Comparison of ENCODE assay signal across 22 mouse cellular contexts in the genomic region with DNA sequence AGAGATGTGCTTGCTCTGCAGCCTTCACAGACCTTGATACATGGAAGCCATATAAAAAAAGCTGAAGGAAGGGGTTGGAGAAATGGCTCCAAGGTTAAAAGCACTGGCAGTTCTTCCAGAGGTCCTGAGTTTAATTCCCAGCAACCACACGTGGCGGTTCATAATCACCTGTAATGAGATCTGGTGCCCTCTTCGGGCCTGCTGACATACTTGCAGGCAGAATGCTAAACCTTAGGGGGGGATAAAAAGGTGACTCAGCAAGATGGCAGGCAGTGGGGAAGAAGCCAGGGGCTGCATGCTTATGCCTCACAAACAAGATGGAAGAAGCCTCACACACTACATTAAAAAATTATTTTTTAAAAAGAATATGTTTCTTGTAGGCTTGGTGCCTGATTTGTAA. TPM values are rescaled to one million over a fixed set of nuclear protein-coding genes. Genes with fewer than 3 reads are reported as not detected.
DNase-seq lines count a peak whose midpoint lies in the region; ATAC-seq and TF ChIP-seq lines count a peak whose summit lies in the region.
"Had no signal": no experiment of that assay in that cellular context is flagged by ENCODE, and none has a peak within 500 bp of the region (broad histone marks: within the 10 kb centered on the region; RNA-seq: fewer than 3 reads in every experiment).

No protein-coding gene starts in this region.

- H3K9me3 ChIP-seq in ES-Bruce4 (replicated peaks; ENCODE audit: control insufficient read depth, insufficient read depth, low read length, poor library complexity, severe bottlenecking), result no peaks in the 10 kb centered on the region
- H3K9me3 ChIP-seq: embryonic facial prominence, embryonic 13.5 days; forebrain, embryonic 15.5 days; heart, embryonic 12.5 days; hindbrain, embryonic 13.5 days; limb, embryonic 10.5 days; liver, embryonic 12.5 days; lung, embryonic 15.5 days; midbrain, embryonic 12.5 days; neural tube, embryonic 13.5 days had no signal

- peaks cover 10% of the 10 kb centered on the region for H3K4me1 ChIP-seq in ES-Bruce4 (ENCODE audit: control insufficient read depth, insufficient read depth, low read length)
- H3K4me1 ChIP-seq: forebrain, embryonic 15.5 days; limb, embryonic 10.5 days; lung, embryonic 15.5 days had no signal

- H3K27ac ChIP-seq in gastrocnemius, adult 2 months, result no peak overlapping the region; the same call in 1 of the 2 replicates
- no peak overlapping the region for H3K27ac ChIP-seq in left cerebral cortex, adult 2 months
- peak overlapping the region; percentile 90 for H3K27ac ChIP-seq in ES-Bruce4 (ENCODE audit: insufficient read depth, low read length)
- H3K27ac ChIP-seq: embryonic facial prominence, embryonic 13.5 days; forebrain, embryonic 15.5 days; hindbrain, embryonic 13.5 days; limb, embryonic 10.5 days; liver, embryonic 12.5 days; lung, embryonic 15.5 days; midbrain, embryonic 12.5 days; neural tube, embryonic 13.5 days had no signal

- no peaks in the 10 kb centered on the region for H3K27me3 ChIP-seq in ES-Bruce4 (ENCODE audit: control insufficient read depth, insufficient read depth, low read length, poor library complexity, severe bottlenecking)
- H3K27me3 ChIP-seq: embryonic facial prominence, embryonic 13.5 days; forebrain, embryonic 15.5 days; heart, embryonic 12.5 days; hindbrain, embryonic 13.5 days; liver, embryonic 12.5 days; lung, embryonic 15.5 days; midbrain, embryonic 12.5 days; neural tube, embryonic 13.5 days; Patski had no signal

- H3K36me3 ChIP-seq in ES-Bruce4 (ENCODE audit: control insufficient read depth, insufficient read depth, low read length, poor library complexity, severe bottlenecking), result peaks cover 68% of the 10 kb centered on the region

- H3K9ac ChIP-seq in ES-Bruce4 (ENCODE audit: low read depth, poor library complexity, severe bottlenecking), result peak overlapping the region; percentile 31; the same call in 1 of the 2 replicates
- H3K9ac ChIP-seq: embryonic facial prominence, embryonic 13.5 days; forebrain, embryonic 15.5 days; heart, embryonic 12.5 days; hindbrain, embryonic 13.5 days; liver, embryonic 12.5 days; lung, embryonic 15.5 days; midbrain, embryonic 12.5 days; neural tube, embryonic 13.5 days had no signal

- intact Hi-C loops in gastrocnemius, adult 2 months (cut with DNase I), result no loop called here
- intact Hi-C loops in left cerebral cortex, adult 2 months (cut with DNase I), result no loop called here
- intact Hi-C loops in left cerebral cortex, postnatal 14 days (cut with DNase I), result no loop called here

- 0 out of 2 replicates have a peak, but pooled peaks have one; percentile 18 for TF ChIP-seq EP300 in ES-Bruce4 (IDR thresholded peaks at IDR 0.05; ENCODE audit: insufficient read depth, low read depth, low read length)

- TF ChIP-seq CTCF in gastrocnemius, adult 2 months (IDR thresholded peaks at IDR 0.05), result peak; percentile 39; the same call in 1 of the 2 replicates
- peak; percentile 19 for TF ChIP-seq CTCF in left cerebral cortex, adult 2 months (IDR thresholded peaks at IDR 0.05)
- TF ChIP-seq CTCF in ES-Bruce4 (IDR thresholded peaks at IDR 0.05; ENCODE audit: low read depth, low read length), result peak; percentile 53
- TF ChIP-seq CTCF in brain, embryonic 14.5 days (IDR thresholded peaks at IDR 0.05; ENCODE audit: borderline replicate concordance, extremely low read depth, insufficient read depth, insufficient read length), result peak; percentile 12; the same call in 1 of the 2 replicates

- H3K4me3 ChIP-seq in gastrocnemius, adult 2 months, result no peak overlapping the region
- H3K4me3 ChIP-seq in left cerebral cortex, adult 2 months, result no peak overlapping the region
- H3K4me3 ChIP-seq in ES-Bruce4 (ENCODE audit: low read depth, low read length), result no peak overlapping the region
- H3K4me3 ChIP-seq: embryonic facial prominence, embryonic 13.5 days; forebrain, embryonic 15.5 days; heart, embryonic 12.5 days; hindbrain, embryonic 13.5 days; limb, embryonic 10.5 days; liver, embryonic 12.5 days; lung, embryonic 15.5 days; midbrain, embryonic 12.5 days; neural tube, embryonic 13.5 days had no signal

- no peak for TF ChIP-seq POLR2A in ES-Bruce4 (IDR thresholded peaks at IDR 0.05; ENCODE audit: insufficient read depth, low read length)
- no peak for TF ChIP-seq POLR2A in brain, embryonic 14.5 days (IDR thresholded peaks at IDR 0.05; ENCODE audit: borderline replicate concordance, extremely low read depth, insufficient read depth, insufficient read length, poor library complexity, severe bottlenecking)

- no peak for ATAC-seq in CD4-positive, CD25-positive, alpha-beta regulatory T cell, adult 4 months
- ATAC-seq: forebrain, embryonic 15.5 days; liver, embryonic 12.5 days; Patski had no signal

- DNase-seq in gastrocnemius, adult 2 months, result no peak
- no peak for DNase-seq in gastrocnemius, adult 8-10 months (ENCODE audit: low spot score in 2 of 2)
- no peak for DNase-seq in left cerebral cortex, adult 2 months (ENCODE audit: extremely low spot score in 1 of 2, low spot score in 2 of 2)
- DNase-seq in left cerebral cortex, postnatal 14 days (ENCODE audit: low spot score in 2 of 2), result no peak
- DNase-seq in brain, embryonic 14.5 days (ENCODE audit: low read depth), result peak; percentile 36
- DNase-seq in T-cell, adult 2 months (ENCODE audit: low spot score), result no peak
- DNase-seq: cerebellum, postnatal 14 days; gastrocnemius, postnatal 36 days; heart, postnatal 14 days; kidney, adult 11 months had no signal

RNA-seq across cellular contexts. Expression of a gene that starts 15.0 kb away (rescaled TPM):
- total RNA-seq in gastrocnemius, adult 2 months (2021), result 10 to 100 TPM; 30.8 to 36.1 TPM
- total RNA-seq in gastrocnemius, adult 8-10 months (2022), result 10 to 100 TPM; 32.7 to 36.1 (median 33.8) TPM
- total RNA-seq in left cerebral cortex, adult 2 months (2021), result 10 to 100 TPM; 31.5 to 32.5 TPM
- 10 to 100 TPM; 31.3 to 31.7 TPM for total RNA-seq in left cerebral cortex, postnatal 14 days (2021)
- 38.0 and 40.4 TPM in 2 replicates for polyA plus RNA-seq in ES-Bruce4 (2011; ENCODE audit: insufficient read depth, insufficient read length, low read depth, missing spikeins)
- 26.3 and 26.5 TPM in 2 replicates for polyA plus RNA-seq in brain, embryonic 14.5 days (2012; rRNA removed)
- polyA plus RNA-seq in CD4-positive, CD25-positive, alpha-beta regulatory T cell, adult 4 months (2017; shearing (Covaris generic)), result 10 to 100 TPM; 12.3 to 16.2 TPM

RNA-seq across cellular contexts. Expression of a gene that starts 33.0 kb away (rescaled TPM):
- total RNA-seq in gastrocnemius, adult 2 months (2021), result 10 to 100 TPM; 88.6 to 95.4 TPM
- 10 to 100 TPM; 84.0 to 90.6 (median 85.6) TPM for total RNA-seq in gastrocnemius, adult 8-10 months (2022)
- 100 to 1,000 TPM; 183 to 193 TPM for total RNA-seq in left cerebral cortex, adult 2 months (2021)
- total RNA-seq in left cerebral cortex, postnatal 14 days (2021), result 100 to 1,000 TPM; 204 to 206 TPM
- 396 and 407 TPM in 2 replicates for polyA plus RNA-seq in ES-Bruce4 (2011; ENCODE audit: insufficient read depth, insufficient read length, low read depth, missing spikeins)
- 214 TPM in 2 replicates for polyA plus RNA-seq in brain, embryonic 14.5 days (2012; rRNA removed)
- 100 to 1,000 TPM in 1 of 2 experiments, 10 to 100 TPM in 1; 70.6 to 103 TPM for polyA plus RNA-seq in CD4-positive, CD25-positive, alpha-beta regulatory T cell, adult 4 months (2017; shearing (Covaris generic))
